Mouse (Mus musculus): Measurements from ENCODE around the gene Sh3rf3.

GRCm38 (mm10) chr10:58854548-58855198, 41.5 kb downstream of the Sh3rf3 start:
- TF ChIP-seq CTCF (IDR thresholded peaks at IDR 0.05; ENCODE audit: borderline replicate concordance, insufficient read depth, low read length) = no peak
- no peak for TF ChIP-seq POLR2A (IDR thresholded peaks at IDR 0.05; ENCODE audit: low read depth, low read length)
